Mouse (Mus musculus) telencephalon, adult 2 months (tissue): ENCODE measurements around the gene Agpat2.

ENCODE experiments used
- DNase-seq: peaks from one replicate; pipeline ENCODE4 v3.0.0-alpha.2; 2011; ENCODE audit warnings: low read depth, low spot score

The Agpat2 gene

GRCm38 (mm10) chr2:26626081-26626480, 21.9 kb upstream of the Agpat2 start:
- no peak for DNase-seq

- DNase-seq = no peak
Observed at GRCm38 (mm10) chr2:26625419-26625818, 21.2 kb upstream of the Agpat2 start.

GRCm38 (mm10) chr2:26622984-26623383, 18.8 kb upstream of the Agpat2 start:
- no peak for DNase-seq

GRCm38 (mm10) chr2:26621246-26621645, 17.0 kb upstream of the Agpat2 start:
- no peak for DNase-seq

GRCm38 (mm10) chr2:26617928-26618327, 13.7 kb upstream of the Agpat2 start:
- DNase-seq = no peak

GRCm38 (mm10) chr2:26617331-26617730, 13.1 kb upstream of the Agpat2 start:
- DNase-seq = no peak

GRCm38 (mm10) chr2:26615459-26616124, 11.4 kb upstream of the Agpat2 start:
- DNase-seq = no peak

- no peak for DNase-seq
Observed at GRCm38 (mm10) chr2:26614903-26615302, 10.7 kb upstream of the Agpat2 start.

- DNase-seq = no peak
Observed at GRCm38 (mm10) chr2:26611896-26612295, 7.7 kb upstream of the Agpat2 start.

- DNase-seq = no peak
Observed at GRCm38 (mm10) chr2:26611054-26611453, 6.8 kb upstream of the Agpat2 start.

GRCm38 (mm10) chr2:26610526-26610925, 6.3 kb upstream of the Agpat2 start:
- DNase-seq = no peak

GRCm38 (mm10) chr2:26609261-26609661, 5.0 kb upstream of the Agpat2 start:
- DNase-seq = no peak

- DNase-seq = no peak
Observed at GRCm38 (mm10) chr2:26608781-26609180, 4.6 kb upstream of the Agpat2 start.

GRCm38 (mm10) chr2:26607056-26607910, 3.1 kb upstream of the Agpat2 start:
- DNase-seq = no peak

- DNase-seq = no peak
Observed at GRCm38 (mm10) chr2:26606579-26606978, 2.4 kb upstream of the Agpat2 start.

GRCm38 (mm10) chr2:26605331-26605730, 1.1 kb upstream of the Agpat2 start:
- no peak for DNase-seq

- no peak for DNase-seq
Observed at GRCm38 (mm10) chr2:26603159-26603558, 1.1 kb downstream of the Agpat2 start.

GRCm38 (mm10) chr2:26602631-26603030, 1.6 kb downstream of the Agpat2 start:
- no peak for DNase-seq

- DNase-seq = no peak
Observed at GRCm38 (mm10) chr2:26601595-26601994, 2.6 kb downstream of the Agpat2 start.

GRCm38 (mm10) chr2:26600664-26601063, 3.6 kb downstream of the Agpat2 start:
- no peak for DNase-seq

- DNase-seq = no peak
Observed at GRCm38 (mm10) chr2:26599965-26600364, 4.3 kb downstream of the Agpat2 start.

- DNase-seq = no peak
Observed at GRCm38 (mm10) chr2:26598462-26598861, 5.8 kb downstream of the Agpat2 start.

- DNase-seq = no peak
Observed at GRCm38 (mm10) chr2:26597810-26598209, 6.4 kb downstream of the Agpat2 start.
